Mouse (Mus musculus) sigmoid colon, adult 10 weeks (tissue): ENCODE measurements around the gene Olfr794. TPM values are rescaled to one million over a fixed set of nuclear protein-coding genes. Genes with fewer than 3 reads are reported as not detected.

Source experiments
- polyA plus RNA-seq: library from polyadenylated mRNA; stranded (reverse); fragments of 350-450 nt; fragmentation: Illumina TruSeq; extraction: RNeasy Lipid Tissue Mini Kit (QIAGEN cat#74804); gene quantifications from one replicate; pipeline ENCODE4 v1.2.3, GENCODE M21; 2014; ENCODE audit warnings: low read depth, low replicate concordance

The Olfr794 gene
- polyA plus RNA-seq: not detected

GRCm38 (mm10) chr10:129567355-129567754 is at the start of gene Olfr794:
TSS of gene Olfr794 (plus strand) at chr10:129567655.

GRCm38 (mm10) chr10:129521492-129521891 is 46.0 kb upstream of the Olfr794 start, which contains the start of gene Olfr791:
TSS of gene Olfr791 (plus strand) at chr10:129521792.

GRCm38 (mm10) chr10:129538862-129539261 is 28.6 kb upstream of the Olfr794 start, which contains the start of gene Olfr792:
TSS of gene Olfr792 (plus strand) at chr10:129539162.

GRCm38 (mm10) chr10:129612470-129612869 is 45.0 kb downstream of the Olfr794 start, which contains the start of gene Olfr796:
TSS of gene Olfr796 (minus strand) at chr10:129612570.

Other genes with a start within 250 kb of the Olfr794 start
- gene Olfr780, start 249.5 kb upstream of the Olfr794 start, polyA plus RNA-seq: not detected
- gene Olfr781, start 238.8 kb upstream of the Olfr794 start, polyA plus RNA-seq: not detected
- not detected for gene Olfr782, start 218.8 kb upstream of the Olfr794 start, polyA plus RNA-seq
- gene Olfr784, start 183.6 kb upstream of the Olfr794 start, polyA plus RNA-seq: not detected
- gene Olfr785, start 162.2 kb upstream of the Olfr794 start, polyA plus RNA-seq: not detected
- not detected for gene Olfr786, start 140.3 kb upstream of the Olfr794 start, polyA plus RNA-seq
- gene Olfr787, start 105.8 kb upstream of the Olfr794 start, polyA plus RNA-seq: not detected
- not detected for gene Olfr788, start 96.7 kb upstream of the Olfr794 start, polyA plus RNA-seq
- gene Olfr789, start 82.9 kb upstream of the Olfr794 start, polyA plus RNA-seq: not detected
- not detected for gene Olfr790, start 69.2 kb upstream of the Olfr794 start, polyA plus RNA-seq
- gene Olfr791, start 45.9 kb upstream of the Olfr794 start, polyA plus RNA-seq: not detected
- not detected for gene Olfr792, start 28.5 kb upstream of the Olfr794 start, polyA plus RNA-seq
- not detected for gene Olfr796, start 44.9 kb downstream of the Olfr794 start, polyA plus RNA-seq
- not detected for gene Olfr798, start 60.3 kb downstream of the Olfr794 start, polyA plus RNA-seq
- not detected for gene Olfr799, start 69.8 kb downstream of the Olfr794 start, polyA plus RNA-seq
- gene Olfr800, start 90.0 kb downstream of the Olfr794 start, polyA plus RNA-seq: not detected
- not detected for gene Olfr801, start 106.2 kb downstream of the Olfr794 start, polyA plus RNA-seq
- gene Olfr802, start 120.5 kb downstream of the Olfr794 start, polyA plus RNA-seq: not detected
- gene Olfr803, start 126.6 kb downstream of the Olfr794 start, polyA plus RNA-seq: not detected
- gene Olfr804, start 135.6 kb downstream of the Olfr794 start, polyA plus RNA-seq: not detected
- gene Olfr805, start 161.7 kb downstream of the Olfr794 start, polyA plus RNA-seq: not detected
- not detected for gene Olfr806, start 174.3 kb downstream of the Olfr794 start, polyA plus RNA-seq
- gene Olfr807, start 190.1 kb downstream of the Olfr794 start, polyA plus RNA-seq: not detected
- gene Olfr808, start 197.8 kb downstream of the Olfr794 start, polyA plus RNA-seq: not detected
- not detected for gene Olfr809, start 207.0 kb downstream of the Olfr794 start, polyA plus RNA-seq
- not detected for gene Olfr810, start 227.3 kb downstream of the Olfr794 start, polyA plus RNA-seq
- gene Olfr811, start 236.7 kb downstream of the Olfr794 start, polyA plus RNA-seq: not detected